Mouse (Mus musculus) liver, embryonic 14.5 days (tissue): ENCODE results near the gene Pramef25. TPM values are rescaled to one million over a fixed set of nuclear protein-coding genes. Genes with fewer than 3 reads are reported as not detected.
"Not testable (repeated sequence)": the region's sequence is repeated elsewhere in the genome, so short reads cannot be mapped to it uniquely, and the experiment has no call there.

Source experiments
- ATAC-seq: fragments of 200-750 bp; cut with Nextera tagmentation; 2 replicates; pipeline ENCODE4 v1.8.0; 2017; ENCODE audit warnings: moderate number of reproducible peaks, mild to moderate bottlenecking, moderate library complexity; ENCODE audit not compliant: insufficient read depth
- DNase-seq, 3 experiments: peaks; one replicate each; pipeline ENCODE4 v3.0.0-alpha.2; 2012 to 2013; ENCODE audit warnings: low read depth in 3 of 3, low spot score in 3 of 3
- H3K27ac ChIP-seq: fragments of 300-500 bp; sonication (generic); 2 replicates; pipeline ENCODE4 v1.5.1; 2014; ENCODE audit warnings: moderate library complexity, mild to moderate bottlenecking, control low read depth, inconsistent platforms
- H3K27me3 ChIP-seq: fragments of 300-500 bp; sonication (generic); 2 replicates; pipeline ENCODE4 v1.6.1; 2014; ENCODE audit warnings: mild to moderate bottlenecking, low read length, moderate library complexity; ENCODE audit not compliant: control insufficient read depth, insufficient read depth
- H3K36me3 ChIP-seq: fragments of 300-500 bp; sonication (generic); replicated peaks from 2 replicates; pipeline ENCODE4 v1.6.1; 2014; ENCODE audit warnings: low read depth; ENCODE audit not compliant: control insufficient read depth, insufficient read depth
- H3K4me1 ChIP-seq, 2 experiments: fragments of 200-500 bp in 1 of 2; fragments of 300-500 bp in 1 of 2; sonication (generic) in 1 of 2; replicated peaks; 2 replicates each; pipeline ENCODE4 v1.6.1; 2012 to 2014; ENCODE audit warnings: antibody characterized with exemption in 1 of 2, inconsistent platforms in 1 of 2, low read length in 1 of 2; ENCODE audit not compliant: control insufficient read depth in 2 of 2, insufficient read depth in 2 of 2
- H3K4me2 ChIP-seq: fragments of 300-500 bp; sonication (generic); 2 replicates; pipeline ENCODE4 v1.6.1; 2014; ENCODE audit warnings: low read depth, mild to moderate bottlenecking, control low read depth, moderate library complexity
- H3K4me3 ChIP-seq, 2 experiments: fragments of 200-500 bp in 1 of 2; fragments of 300-500 bp in 1 of 2; sonication (generic) in 1 of 2; 2 replicates each; pipeline ENCODE4 v1.5.1; 2012 to 2014; ENCODE audit warnings: low read depth in 2 of 2, low read length in 2 of 2, mild to moderate bottlenecking in 2 of 2, control low read depth in 1 of 2, inconsistent platforms in 1 of 2, moderate library complexity in 1 of 2; ENCODE audit not compliant: insufficient read depth in 1 of 2
- H3K9ac ChIP-seq: fragments of 300-500 bp; sonication (generic); replicated peaks from 2 replicates; pipeline ENCODE4 v1.6.1; 2014; ENCODE audit warnings: mild to moderate bottlenecking, control low read depth, moderate library complexity
- H3K9me3 ChIP-seq: fragments of 300-500 bp; sonication (generic); 2 replicates; pipeline ENCODE4 v1.6.1; 2016; ENCODE audit warnings: low read length, mixed read lengths; ENCODE audit not compliant: control insufficient read depth
- WGBS: fragments of 180-500 bp; shearing (Covaris S2); extraction: QIAGEN DNeasy Blood & Tissue Kit; methylation state at CpG from one replicate; pipeline ENCODE4 v1.1.7; 2014; ENCODE audit not compliant: insufficient replicate concordance; 5-methylcytosine and 5-hydroxymethylcytosine counted together
- polyA plus RNA-seq, 2 experiments: library from polyadenylated mRNA; depleted of rRNA in 1 of 2; stranded (reverse) in 1 of 2; unstranded in 1 of 2; fragments of >200 nt; fragmentation: Nextera tagmentation in 1 of 2; extraction: Ambion mirVana in 1 of 2; gene quantifications; 2 replicates each; pipeline versions ENCODE4 v1.2.1 to v1.2.3; 2012 to 2014

The Pramef25 gene
- polyA plus RNA-seq, 2 experiments, result not detected

GRCm38 (mm10) chr4:143900280-143900679 is 50.5 kb downstream of the Pramef25 start, which contains the start of gene Pramef6:
Gene Pramef6, minus strand, starts transcription at chr4:143900380.
- 52% methylated on average over 1 of the region's 1 CpGs for WGBS
- not testable (repeated sequence) for DNase-seq, H3K4me3 ChIP-seq, H3K9ac ChIP-seq, H3K27me3 ChIP-seq, H3K27ac ChIP-seq, H3K36me3 ChIP-seq, ATAC-seq, H3K9me3 ChIP-seq, H3K4me1 ChIP-seq, H3K4me2 ChIP-seq

Other genes starting within 250 kb of the Pramef25 start
- not detected in 2 replicates for gene Gm13089, start 248.3 kb downstream of the Pramef25 start, polyA plus RNA-seq (2012; rRNA removed)
- gene Gm13089, start 248.3 kb downstream of the Pramef25 start, polyA plus RNA-seq (2014; fragmentation: Nextera tagmentation; extraction: Ambion mirVana), result not detected in 2 replicates
- not detected in 2 replicates for gene Gm13078, start 231.6 kb downstream of the Pramef25 start, polyA plus RNA-seq (2012; rRNA removed)
- not detected in 2 replicates for gene Gm13078, start 231.6 kb downstream of the Pramef25 start, polyA plus RNA-seq (2014; fragmentation: Nextera tagmentation; extraction: Ambion mirVana)
- not detected in 2 replicates for gene Gm13023, start 161.7 kb downstream of the Pramef25 start, polyA plus RNA-seq (2012; rRNA removed)
- gene Gm13023, start 161.7 kb downstream of the Pramef25 start, polyA plus RNA-seq (2014; fragmentation: Nextera tagmentation; extraction: Ambion mirVana), result not detected in 2 replicates
- gene Gm13084, start 134.9 kb downstream of the Pramef25 start, polyA plus RNA-seq (2012; rRNA removed), result not detected in 2 replicates
- gene Gm13084, start 134.9 kb downstream of the Pramef25 start, polyA plus RNA-seq (2014; fragmentation: Nextera tagmentation; extraction: Ambion mirVana), result not detected in 2 replicates
- not detected in 2 replicates for gene Gm13103, start 104.5 kb downstream of the Pramef25 start, polyA plus RNA-seq (2012; rRNA removed)
- gene Gm13103, start 104.5 kb downstream of the Pramef25 start, polyA plus RNA-seq (2014; fragmentation: Nextera tagmentation; extraction: Ambion mirVana), result not detected in 2 replicates
- gene Pramef6, start 50.6 kb downstream of the Pramef25 start, polyA plus RNA-seq (2012; rRNA removed), result not detected in 2 replicates
- not detected in 2 replicates for gene Pramef6, start 50.6 kb downstream of the Pramef25 start, polyA plus RNA-seq (2014; fragmentation: Nextera tagmentation; extraction: Ambion mirVana)
- not detected in 2 replicates for gene Gm13101, start 15.9 kb upstream of the Pramef25 start, polyA plus RNA-seq (2012; rRNA removed)
- gene Gm13101, start 15.9 kb upstream of the Pramef25 start, polyA plus RNA-seq (2014; fragmentation: Nextera tagmentation; extraction: Ambion mirVana), result not detected in 2 replicates
- not detected in 2 replicates for gene Pramef17, start 43.4 kb upstream of the Pramef25 start, polyA plus RNA-seq (2012; rRNA removed)
- not detected in 2 replicates for gene Pramef17, start 43.4 kb upstream of the Pramef25 start, polyA plus RNA-seq (2014; fragmentation: Nextera tagmentation; extraction: Ambion mirVana)
- not detected in 2 replicates for gene Pramel4, start 108.1 kb upstream of the Pramef25 start, polyA plus RNA-seq (2012; rRNA removed)
- not detected in 2 replicates for gene Pramel4, start 108.1 kb upstream of the Pramef25 start, polyA plus RNA-seq (2014; fragmentation: Nextera tagmentation; extraction: Ambion mirVana)
- gene Gm13102, start 155.5 kb upstream of the Pramef25 start, polyA plus RNA-seq (2012; rRNA removed), result not detected in 2 replicates
- gene Gm13102, start 155.5 kb upstream of the Pramef25 start, polyA plus RNA-seq (2014; fragmentation: Nextera tagmentation; extraction: Ambion mirVana), result not detected in 2 replicates
- gene Oog3, start 211.6 kb upstream of the Pramef25 start, polyA plus RNA-seq (2012; rRNA removed), result not detected in 2 replicates
- not detected in 2 replicates for gene Oog3, start 211.6 kb upstream of the Pramef25 start, polyA plus RNA-seq (2014; fragmentation: Nextera tagmentation; extraction: Ambion mirVana)
- gene Oog2, start 239.7 kb upstream of the Pramef25 start, polyA plus RNA-seq (2012; rRNA removed), result not detected in 2 replicates
- not detected in 2 replicates for gene Oog2, start 239.7 kb upstream of the Pramef25 start, polyA plus RNA-seq (2014; fragmentation: Nextera tagmentation; extraction: Ambion mirVana)